Mouse (Mus musculus) kidney, adult 2 months (tissue): Measurements from ENCODE around the gene Galnt17. TPM values are rescaled to one million over a fixed set of nuclear protein-coding genes. Genes with fewer than 3 reads are reported as not detected.

Experiments used
- DNase-seq: peaks from one replicate; pipeline ENCODE4 v3.0.0; 2021
- H3K27ac ChIP-seq: fragments of 200-500 bp; 2 replicates; pipeline ENCODE4 v1.5.1; 2012; ENCODE audit warnings: low read depth, low read length, control low read depth, inconsistent platforms; ENCODE audit not compliant: insufficient read depth
- H3K27me3 ChIP-seq: fragments of 200-500 bp; replicated peaks from 2 replicates; pipeline ENCODE4 v1.6.1; 2012; ENCODE audit warnings: mild to moderate bottlenecking, moderate library complexity, low read length, inconsistent platforms; ENCODE audit not compliant: control insufficient read depth, insufficient read depth
- H3K36me3 ChIP-seq: fragments of 200-500 bp; 2 replicates; pipeline ENCODE4 v1.6.1; 2012; ENCODE audit warnings: mild to moderate bottlenecking, moderate library complexity, low read length, inconsistent platforms; ENCODE audit not compliant: control insufficient read depth, insufficient read depth
- H3K4me1 ChIP-seq: fragments of 200-500 bp; 2 replicates; pipeline ENCODE4 v1.6.1; 2011; ENCODE audit warnings: low read length; ENCODE audit not compliant: control insufficient read depth, insufficient read depth
- H3K4me3 ChIP-seq: fragments of 200-500 bp; 2 replicates; pipeline ENCODE4 v1.5.1; 2011; ENCODE audit warnings: mild to moderate bottlenecking, low read depth, low read length, control low read depth; ENCODE audit not compliant: insufficient read depth
- CTCF ChIP-seq: fragments of 200-500 bp; conservative IDR thresholded peaks from 2 replicates; pipeline ENCODE4 v1.5.1; 2011; ENCODE audit warnings: low read depth, mild to moderate bottlenecking, control low read depth, low read length, moderate library complexity, mixed read lengths; ENCODE audit not compliant: insufficient read depth, insufficient read length
- POLR2A ChIP-seq: fragments of 200-500 bp; IDR thresholded peaks from one replicate; pipeline ENCODE4 v1.6.1; 2011; ENCODE audit warnings: low read depth, low read length, control low read depth
- WGBS: fragments of 180-500 bp; shearing (Covaris S2); methylation state at CpG from one replicate; pipeline ENCODE4 v1.1.7; 2018; 5-methylcytosine and 5-hydroxymethylcytosine counted together
- polyA plus RNA-seq: library from polyadenylated mRNA; depleted of rRNA; stranded (reverse); fragments of >200 nt; gene quantifications from 2 replicates; pipeline ENCODE4 v1.2.3, GENCODE M21; 2012

Gene Galnt17
- polyA plus RNA-seq, 1 experiment: 0.50 TPM

DNA sequence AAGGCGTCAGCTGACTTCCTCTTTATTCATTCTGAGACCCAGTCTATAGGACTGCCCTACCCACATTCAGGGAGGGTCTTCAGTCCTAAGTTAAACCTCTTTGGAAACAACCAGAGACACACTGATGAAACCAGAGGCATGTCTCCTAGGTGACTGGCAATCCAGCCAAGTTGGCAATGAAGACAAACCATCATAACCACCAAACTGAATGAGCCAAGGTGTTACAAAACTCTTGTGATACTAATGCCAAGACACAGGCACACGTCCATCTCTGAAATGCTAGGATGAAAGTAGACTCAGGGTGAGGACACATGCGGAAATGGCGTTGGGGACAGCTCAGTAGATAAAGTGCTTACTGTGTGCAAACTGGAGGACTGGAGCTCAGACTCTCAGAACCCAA lies 211.5 kb downstream of the Galnt17 start:
- H3K27me3 ChIP-seq: no peaks in the 10 kb centered on the region
- no peak overlapping the region for H3K4me3 ChIP-seq
- no peaks in the 10 kb centered on the region for H3K36me3 ChIP-seq
- TF ChIP-seq POLR2A (no peak), CTCF (no peak)
- WGBS: 95% methylated on average over 4 of the region's 4 CpGs
- H3K27ac ChIP-seq: no peak overlapping the region
- DNase-seq: no peak
- H3K4me1 ChIP-seq: no peaks in the 10 kb centered on the region

- WGBS: 78% methylated on average over 1 of the region's 1 CpGs
- Histone ChIP-seq H3K27me3 (no peaks in the 10 kb centered on the region), H3K27ac (no peak overlapping the region), H3K4me3 (no peak overlapping the region), H3K36me3 (no peaks in the 10 kb centered on the region), H3K4me1 (no peaks in the 10 kb centered on the region)
- no peak for DNase-seq
- TF ChIP-seq CTCF: no peak
- TF ChIP-seq POLR2A: no peak
These were observed 212.7 kb downstream of the Galnt17 start for GRCm38 (mm10) chr5:131095635-131096034.

DNA sequence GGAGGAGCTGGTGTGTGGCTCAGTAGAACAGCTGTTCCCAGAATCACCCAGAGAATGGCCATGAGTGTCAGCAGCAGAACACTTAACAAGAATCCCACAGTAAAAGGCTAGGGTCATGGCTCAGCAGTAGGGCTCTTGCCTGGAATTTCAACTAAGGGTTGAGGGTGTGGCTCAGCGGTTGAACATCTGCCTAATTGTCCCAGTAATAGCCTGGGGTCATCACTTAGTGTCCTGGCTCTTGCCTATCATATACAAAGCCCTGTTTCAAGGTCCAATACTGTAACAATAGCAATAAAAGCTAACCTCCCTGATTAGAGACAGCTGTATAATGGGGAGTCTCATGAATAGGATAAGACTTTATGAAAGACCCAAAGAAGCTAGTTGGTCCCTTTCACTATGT lies 213.5 kb downstream of the Galnt17 start:
- no peak overlapping the region for H3K4me3 ChIP-seq
- H3K4me1 ChIP-seq: no peaks in the 10 kb centered on the region
- 34% methylated on average over 1 of the region's 1 CpGs for WGBS
- H3K27me3 ChIP-seq: no peaks in the 10 kb centered on the region
- H3K27ac ChIP-seq: no peak overlapping the region
- TF ChIP-seq CTCF (no peak), POLR2A (no peak)
- no peaks in the 10 kb centered on the region for H3K36me3 ChIP-seq
- no peak for DNase-seq

GRCm38 (mm10) chr5:131094138-131094537 lies 214.2 kb downstream of the Galnt17 start:
- no peaks in the 10 kb centered on the region for H3K4me1 ChIP-seq
- no peak overlapping the region for H3K27ac ChIP-seq
- no peaks in the 10 kb centered on the region for H3K36me3 ChIP-seq
- TF ChIP-seq CTCF (no peak), POLR2A (no peak)
- H3K27me3 ChIP-seq: no peaks in the 10 kb centered on the region
- DNase-seq: no peak
- WGBS: 77% methylated on average over 6 of the region's 6 CpGs
- no peak overlapping the region for H3K4me3 ChIP-seq

DNA sequence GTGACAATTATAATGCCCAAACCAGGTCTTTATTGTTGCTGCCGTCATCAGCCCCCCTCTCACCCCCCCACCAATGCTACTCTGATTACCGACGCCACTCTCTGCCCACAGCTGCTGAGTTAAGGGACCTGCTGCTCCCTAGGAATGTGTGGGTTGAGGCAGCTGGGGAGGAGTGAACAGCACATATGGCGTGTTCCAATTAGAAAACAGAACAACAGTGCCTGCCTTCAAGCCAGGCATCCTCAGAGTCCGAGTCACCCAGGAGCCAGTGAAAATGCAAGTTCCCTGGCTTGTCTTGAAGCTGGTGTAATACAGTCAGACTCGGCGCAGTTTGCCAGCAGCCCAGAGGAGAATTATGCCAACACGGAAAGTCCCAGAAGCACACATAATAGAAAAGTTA lies 218.4 kb downstream of the Galnt17 start:
- TF ChIP-seq POLR2A (no peak), CTCF (no peak)

DNA sequence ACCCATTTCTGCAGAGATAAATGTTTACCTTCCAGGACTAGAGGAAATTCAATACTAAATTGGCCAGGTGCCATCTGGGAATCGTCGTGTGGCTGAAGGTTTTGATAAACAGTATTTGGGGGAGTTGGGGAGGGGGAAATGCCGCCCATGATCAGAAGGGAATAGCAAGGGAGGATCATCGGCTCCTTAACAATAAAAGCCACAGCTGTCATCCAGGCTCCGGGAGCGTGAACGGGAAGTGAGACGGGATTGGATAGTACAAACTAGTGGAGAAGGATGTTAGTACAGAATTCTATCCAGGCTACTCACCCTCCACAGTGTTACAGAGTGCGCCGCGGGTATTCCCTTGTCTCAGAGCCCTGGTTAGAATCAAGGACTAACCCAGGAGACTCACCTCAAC lies 219.4 kb downstream of the Galnt17 start:
- H3K27me3 ChIP-seq: no peaks in the 10 kb centered on the region
- DNase-seq: no peak
- H3K36me3 ChIP-seq: no peaks in the 10 kb centered on the region
- no peak overlapping the region for H3K27ac ChIP-seq
- TF ChIP-seq POLR2A (no peak), CTCF (no peak)
- no peak overlapping the region for H3K4me3 ChIP-seq
- H3K4me1 ChIP-seq: no peaks in the 10 kb centered on the region
- 23% methylated on average over 11 of the region's 11 CpGs for WGBS

More for the DNA sequence above, 218.4 kb downstream of the Galnt17 start:
- Histone ChIP-seq H3K4me1 (no peaks in the 10 kb centered on the region), H3K36me3 (no peaks in the 10 kb centered on the region), H3K27ac (no peak overlapping the region), H3K27me3 (no peaks in the 10 kb centered on the region), H3K4me3 (no peak overlapping the region)
- DNase-seq: no peak
- WGBS: 38% methylated on average over 8 of the region's 8 CpGs

GRCm38 (mm10) chr5:131083072-131083657 lies 225.1 kb downstream of the Galnt17 start:
- no peak for TF ChIP-seq CTCF
- TF ChIP-seq POLR2A: no peak
- H3K27ac ChIP-seq: no peak overlapping the region
- DNase-seq: no peak
- no peaks in the 10 kb centered on the region for H3K4me1 ChIP-seq
- no peaks in the 10 kb centered on the region for H3K36me3 ChIP-seq
- H3K27me3 ChIP-seq: no peaks in the 10 kb centered on the region
- H3K4me3 ChIP-seq: no peak overlapping the region
- WGBS: 21% methylated on average over 14 of the region's 14 CpGs
